Comparison of ENCODE assay signal across 10 mouse cellular contexts in the genomic region with DNA sequence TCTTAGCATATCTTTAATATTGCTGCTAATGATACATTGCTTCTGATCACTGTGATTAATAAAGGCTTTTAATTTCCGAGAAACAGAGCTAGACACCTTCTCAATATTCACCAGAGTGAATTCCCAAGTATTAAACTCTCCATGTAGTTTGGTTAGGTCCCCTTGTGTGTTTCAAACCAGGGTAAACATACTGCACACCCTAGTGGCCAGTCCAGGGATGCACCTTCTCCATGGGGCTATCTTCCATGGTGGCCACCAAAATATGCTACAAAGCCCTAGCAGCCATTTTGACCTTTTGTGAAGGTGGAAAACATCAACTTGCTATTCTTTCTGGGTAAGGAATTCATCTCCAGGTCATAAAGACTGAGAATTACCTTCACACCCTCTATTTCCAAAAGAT. TPM values are rescaled to one million over a fixed set of nuclear protein-coding genes. Genes with fewer than 3 reads are reported as not detected.
A peak's percentile ranks its signal among the peaks of the same experiment; 100 is the strongest.
DNase-seq lines count a peak whose midpoint lies in the region; ATAC-seq and TF ChIP-seq lines count a peak whose summit lies in the region.
"Had no signal": no experiment of that assay in that cellular context is flagged by ENCODE, and none has a peak within 500 bp of the region (broad histone marks: within the 10 kb centered on the region; RNA-seq: fewer than 3 reads in every experiment).

No protein-coding gene starts in this region.

- DNase-seq in kidney, adult 11 months: peak; percentile 28
- peak; percentile 54 to 61 for DNase-seq in adrenal gland, postnatal 36 days
- DNase-seq in heart, postnatal 36 days: peak; percentile 34 to 62

- peaks cover 8% of the 10 kb centered on the region; the same call in 1 of the 2 replicates for H3K4me1 ChIP-seq in kidney, embryonic 15.5 days
- H3K4me1 ChIP-seq in E14TG2a.4 (replicated peaks; ENCODE audit: low read depth, low read length): no peaks in the 10 kb centered on the region
- H3K4me1 ChIP-seq in neural tube, embryonic 15.5 days: peaks cover 11% of the 10 kb centered on the region
- H3K4me1 ChIP-seq in forebrain, embryonic 12.5 days: peaks cover 13% of the 10 kb centered on the region; the same call in 1 of the 2 replicates

- H3K4me2 ChIP-seq in kidney, embryonic 15.5 days: no peak overlapping the region
- no peak overlapping the region for H3K4me2 ChIP-seq in neural tube, embryonic 15.5 days
- H3K4me2 ChIP-seq in forebrain, embryonic 12.5 days: no peak overlapping the region
- H3K4me2 ChIP-seq: embryonic facial prominence, embryonic 13.5 days; limb, embryonic 12.5 days had no signal

- H3K36me3 ChIP-seq in kidney, embryonic 15.5 days: no peaks in the 10 kb centered on the region
- no peaks in the 10 kb centered on the region for H3K36me3 ChIP-seq in E14TG2a.4 (ENCODE audit: insufficient read depth, low read length)
- H3K36me3 ChIP-seq in neural tube, embryonic 15.5 days: no peaks in the 10 kb centered on the region
- no peaks in the 10 kb centered on the region for H3K36me3 ChIP-seq in forebrain, embryonic 12.5 days (replicated peaks)
- H3K36me3 ChIP-seq: embryonic facial prominence, embryonic 13.5 days; limb, embryonic 12.5 days had no signal

- no peak overlapping the region for H3K9ac ChIP-seq in kidney, embryonic 15.5 days
- no peak overlapping the region for H3K9ac ChIP-seq in neural tube, embryonic 15.5 days (replicated peaks)
- H3K9ac ChIP-seq in forebrain, embryonic 12.5 days: no peak overlapping the region
- H3K9ac ChIP-seq: embryonic facial prominence, embryonic 13.5 days; limb, embryonic 12.5 days had no signal

- no peak overlapping the region for H3K27ac ChIP-seq in kidney, embryonic 15.5 days
- no peak overlapping the region for H3K27ac ChIP-seq in neural tube, embryonic 15.5 days (replicated peaks)
- H3K27ac ChIP-seq in forebrain, embryonic 12.5 days: no peak overlapping the region
- H3K27ac ChIP-seq: embryonic facial prominence, embryonic 13.5 days; limb, embryonic 12.5 days had no signal

- no peak overlapping the region for H3K4me3 ChIP-seq in kidney, embryonic 15.5 days (replicated peaks)
- H3K4me3 ChIP-seq in E14TG2a.4 (replicated peaks; ENCODE audit: low read length): no peak overlapping the region
- no peak overlapping the region for H3K4me3 ChIP-seq in neural tube, embryonic 15.5 days (replicated peaks)
- no peak overlapping the region for H3K4me3 ChIP-seq in forebrain, embryonic 12.5 days (replicated peaks)
- H3K4me3 ChIP-seq: embryonic facial prominence, embryonic 13.5 days; limb, embryonic 12.5 days had no signal

- no peaks in the 10 kb centered on the region for H3K9me3 ChIP-seq in kidney, embryonic 15.5 days (replicated peaks)
- peaks cover 6% of the 10 kb centered on the region; the same call in 1 of the 2 replicates for H3K9me3 ChIP-seq in E14TG2a.4 (ENCODE audit: low read length)
- no peaks in the 10 kb centered on the region for H3K9me3 ChIP-seq in neural tube, embryonic 15.5 days (replicated peaks)
- H3K9me3 ChIP-seq in forebrain, embryonic 12.5 days: no peaks in the 10 kb centered on the region
- H3K9me3 ChIP-seq: embryonic facial prominence, embryonic 13.5 days; limb, embryonic 12.5 days had no signal

- no peak for ATAC-seq in kidney, embryonic 15.5 days (replicated peaks; ENCODE audit: low FRiP score)
- peak; percentile 93 for ATAC-seq in megakaryocyte progenitor cell, adult 5-6 weeks (replicated peaks; ENCODE audit: poor library complexity)
- no peak for ATAC-seq in neural tube, embryonic 15.5 days (ENCODE audit: low FRiP score)
- ATAC-seq in forebrain, embryonic 12.5 days (ENCODE audit: low FRiP score): no peak

- TF ChIP-seq CTCF in E14TG2a.4 (conservative IDR thresholded peaks at IDR 0.05; ENCODE audit: low read length): peak; percentile 58

- intact Hi-C loops in heart, postnatal 36 days (cut with DNase I): loop anchor here (2.0 to 10.0 kb wide), 4 partner anchors 93 to 437 kb away; a partner anchor contains a TSS

- 63% methylated on average over 1 of the region's 1 CpGs for WGBS in kidney, embryonic 15.5 days
- 77% methylated on average over 1 of the region's 1 CpGs for WGBS in neural tube, embryonic 15.5 days
- 81% methylated on average over 1 of the region's 1 CpGs for WGBS in forebrain, embryonic 12.5 days

- H3K27me3 ChIP-seq in kidney, embryonic 15.5 days: peaks cover 18% of the 10 kb centered on the region
- no peaks in the 10 kb centered on the region for H3K27me3 ChIP-seq in E14TG2a.4 (ENCODE audit: insufficient read depth, low read length)
- H3K27me3 ChIP-seq in neural tube, embryonic 15.5 days (replicated peaks): peaks cover 5% of the 10 kb centered on the region
- H3K27me3 ChIP-seq in forebrain, embryonic 12.5 days: peaks cover 13% of the 10 kb centered on the region; the same call in 1 of the 2 replicates

RNA-seq across cellular contexts. Expression of a gene that starts 7.7 kb away (rescaled TPM):
- polyA plus RNA-seq in kidney, embryonic 15.5 days (2015; fragmentation: Nextera tagmentation; extraction: Ambion mirVana): 0.24 TPM in 1 of 2 replicates, not detected in the other
- not detected for total RNA-seq in adrenal gland, postnatal 36 days (2021)
- not detected for total RNA-seq in heart, postnatal 36 days (2021)
- 0.22 TPM in 1 of 2 replicates, not detected in the other for total RNA-seq in megakaryocyte progenitor cell, adult 5-6 weeks (2015)
- not detected in 2 replicates for total RNA-seq in megakaryocyte progenitor cell, adult 5-6 weeks (2017)
- polyA plus RNA-seq in neural tube, embryonic 15.5 days (2015; fragmentation: Nextera tagmentation; extraction: Ambion mirVana): 0.13 TPM in 1 of 2 replicates, not detected in the other
- 0.18 TPM in 1 of 2 replicates, not detected in the other for polyA plus RNA-seq in forebrain, embryonic 12.5 days (2016; fragmentation: Nextera tagmentation; extraction: Ambion mirVana)

RNA-seq across cellular contexts. Expression of a gene that starts 7.8 kb away (rescaled TPM):
- 28.0 and 29.9 TPM in 2 replicates for polyA plus RNA-seq in kidney, embryonic 15.5 days (2015; fragmentation: Nextera tagmentation; extraction: Ambion mirVana)
- 10 to 100 TPM; 31.0 to 34.9 TPM for total RNA-seq in adrenal gland, postnatal 36 days (2021)
- 10 to 100 TPM; 14.4 to 16.5 TPM for total RNA-seq in heart, postnatal 36 days (2021)
- 43.8 and 47.6 TPM in 2 replicates for total RNA-seq in megakaryocyte progenitor cell, adult 5-6 weeks (2015)
- total RNA-seq in megakaryocyte progenitor cell, adult 5-6 weeks (2017): 32.5 and 50.5 TPM in 2 replicates
- polyA plus RNA-seq in neural tube, embryonic 15.5 days (2015; fragmentation: Nextera tagmentation; extraction: Ambion mirVana): 42.2 and 44.5 TPM in 2 replicates
- polyA plus RNA-seq in forebrain, embryonic 12.5 days (2016; fragmentation: Nextera tagmentation; extraction: Ambion mirVana): 42.7 and 46.5 TPM in 2 replicates

RNA-seq across cellular contexts. Expression of a gene that starts 34.1 kb away (rescaled TPM):
- 0.18 TPM in 1 of 2 replicates, not detected in the other for polyA plus RNA-seq in kidney, embryonic 15.5 days (2015; fragmentation: Nextera tagmentation; extraction: Ambion mirVana)
- total RNA-seq in adrenal gland, postnatal 36 days (2021): under 1 TPM; 0.46 to 0.96 TPM
- total RNA-seq in heart, postnatal 36 days (2021): under 1 TPM in 1 of 2 experiments, not detected in 1; 0.25 TPM
- 1.1 and 1.4 TPM in 2 replicates for total RNA-seq in megakaryocyte progenitor cell, adult 5-6 weeks (2015)
- total RNA-seq in megakaryocyte progenitor cell, adult 5-6 weeks (2017): 0.62 and 1.0 TPM in 2 replicates
- polyA plus RNA-seq in neural tube, embryonic 15.5 days (2015; fragmentation: Nextera tagmentation; extraction: Ambion mirVana): not detected in 2 replicates
- polyA plus RNA-seq in forebrain, embryonic 12.5 days (2016; fragmentation: Nextera tagmentation; extraction: Ambion mirVana): 0.17 TPM in 1 of 2 replicates, not detected in the other
- polyA plus RNA-seq: embryonic facial prominence, embryonic 13.5 days; limb, embryonic 12.5 days had no signal
